Mouse (Mus musculus) C2C12 (cell line): Measurements from ENCODE around the gene Tmem171.

Experiments
- CEBPB ChIP-seq: IDR thresholded peaks from one replicate; pipeline ENCODE4 v1.6.1; 2011; ENCODE audit warnings: low read depth, mild to moderate bottlenecking, control low read depth, moderate library complexity
- CTCF ChIP-seq: IDR thresholded peaks from one replicate; pipeline ENCODE4 v1.5.1; 2011; ENCODE audit not compliant: control insufficient read depth, insufficient read depth, insufficient read length
- MAX ChIP-seq: IDR thresholded peaks from one replicate; pipeline ENCODE4 v1.6.1; 2011; ENCODE audit warnings: mild to moderate bottlenecking, control low read depth
- USF1 ChIP-seq: IDR thresholded peaks from one replicate; pipeline ENCODE4 v1.6.1; 2011; ENCODE audit warnings: low read depth, mild to moderate bottlenecking, control low read depth, moderate library complexity

GRCm38 (mm10) chr13:98705501-98705900 lies 10.9 kb upstream of the Tmem171 start:
- TF ChIP-seq CTCF (no peak), USF1 (no peak), MAX (no peak), CEBPB (no peak)
